Mouse (Mus musculus) skeletal muscle tissue, adult 2 months (tissue): ENCODE measurements at regions not wholly inside any gene's neighbourhood (a gene's known extent, or its start where the extent isn't known, plus 50 kb on each side); places are given as distances from the start of the nearest gene placed in this dataset.
A peak's percentile ranks its signal among the peaks of the same experiment; 100 is the strongest.
"Not testable (repeated sequence)": the region's sequence is repeated elsewhere in the genome, so short reads cannot be mapped to it uniquely, and the experiment has no call there.

ENCODE experiments used
- DNase-seq: peaks from one replicate; pipeline ENCODE4 v3.0.0-alpha.2; 2012; ENCODE audit warnings: low read depth, low spot score

- no peak for DNase-seq
Observed at GRCm38 (mm10) chr12:117379103-117379850, 137.0 kb upstream of the Rapgef5 start.

GRCm38 (mm10) chr12:117380836-117381235, 135.4 kb upstream of the Rapgef5 start:
- DNase-seq, result no peak

- not testable (repeated sequence) for DNase-seq
Observed at GRCm38 (mm10) chr12:117382727-117383126, 133.6 kb upstream of the Rapgef5 start.

GRCm38 (mm10) chr12:117385072-117385666, 131.1 kb upstream of the Rapgef5 start:
- peak; percentile 36 for DNase-seq

GRCm38 (mm10) chr12:117385697-117386096, 130.6 kb upstream of the Rapgef5 start:
- DNase-seq, result no peak

GRCm38 (mm10) chr12:117386957-117387356, 129.3 kb upstream of the Rapgef5 start:
- no peak for DNase-seq

GRCm38 (mm10) chr12:117389516-117390347, 126.5 kb upstream of the Rapgef5 start:
- no peak for DNase-seq

GRCm38 (mm10) chr12:117397512-117397911, 118.8 kb upstream of the Rapgef5 start:
- no peak for DNase-seq

- peak; percentile 17 for DNase-seq
Observed at GRCm38 (mm10) chr12:117403513-117404156, 112.6 kb upstream of the Rapgef5 start.

GRCm38 (mm10) chr12:117404157-117404752, 112.0 kb upstream of the Rapgef5 start:
- DNase-seq, result no peak

GRCm38 (mm10) chr12:117406832-117407231, 109.4 kb upstream of the Rapgef5 start:
- DNase-seq, result no peak

- DNase-seq, result no peak
Observed at GRCm38 (mm10) chr12:117410604-117411003, 105.7 kb upstream of the Rapgef5 start.

- DNase-seq, result no peak
Observed at GRCm38 (mm10) chr12:117412257-117412656, 104.0 kb upstream of the Rapgef5 start.

GRCm38 (mm10) chr12:117412779-117413505, 103.3 kb upstream of the Rapgef5 start:
- no peak for DNase-seq

GRCm38 (mm10) chr12:117414020-117414419, 102.3 kb upstream of the Rapgef5 start:
- DNase-seq, result no peak

GRCm38 (mm10) chr12:117415146-117415545, 101.1 kb upstream of the Rapgef5 start:
- DNase-seq, result no peak

GRCm38 (mm10) chr12:117417991-117418390, 98.3 kb upstream of the Rapgef5 start:
- no peak for DNase-seq

GRCm38 (mm10) chr12:117422315-117422978, 93.8 kb upstream of the Rapgef5 start:
- no peak for DNase-seq

- DNase-seq, result no peak
Observed at GRCm38 (mm10) chr12:117425363-117426031, 90.8 kb upstream of the Rapgef5 start.

- peak; percentile 30 for DNase-seq
Observed at GRCm38 (mm10) chr12:117427431-117427830, 88.8 kb upstream of the Rapgef5 start.
